Mouse (Mus musculus) heart, adult 8-10 months (tissue): ENCODE results near the gene Rcan2. TPM values are rescaled to one million over a fixed set of nuclear protein-coding genes. Genes with fewer than 3 reads are reported as not detected.
"Not testable (repeated sequence)": the region's sequence is repeated elsewhere in the genome, so short reads cannot be mapped to it uniquely, and the experiment has no call there.

Experiments
- DNase-seq: peaks from one replicate; pipeline ENCODE4 v3.0.0; 2022; ENCODE audit warnings: low spot score
- total RNA-seq, 4 experiments: library from RNA; stranded (reverse); gene quantifications; 2 replicates each; pipeline ENCODE4 v1.2.4; 2022

The Rcan2 gene
- total RNA-seq, 4 experiments from 2014 or later: 431 to 459 (median 436) TPM

DNA sequence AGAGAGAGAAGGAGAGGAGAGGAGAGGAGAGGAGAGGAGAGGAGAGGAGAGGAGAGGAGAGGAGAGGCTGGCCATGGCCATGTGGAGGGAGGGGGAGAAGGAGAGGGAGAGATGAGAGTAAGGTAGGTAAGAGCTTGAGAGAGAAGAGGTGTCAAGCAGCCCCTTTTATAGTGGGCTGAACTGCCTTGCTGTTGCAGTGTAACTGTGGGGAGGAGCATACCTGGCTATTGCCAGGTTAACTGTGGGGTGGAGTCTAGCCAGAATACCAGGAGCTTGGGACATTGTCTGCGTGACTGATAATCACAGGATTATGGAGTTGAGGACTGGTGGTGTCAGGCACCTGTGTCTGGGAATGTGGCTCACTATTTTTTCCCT, 24.2 kb downstream of the Rcan2 start:
- DNase-seq: not testable (repeated sequence)

GRCm38 (mm10) chr17:43827261-43827660, 26.1 kb downstream of the Rcan2 start:
- DNase-seq: peak; percentile 36

DNA sequence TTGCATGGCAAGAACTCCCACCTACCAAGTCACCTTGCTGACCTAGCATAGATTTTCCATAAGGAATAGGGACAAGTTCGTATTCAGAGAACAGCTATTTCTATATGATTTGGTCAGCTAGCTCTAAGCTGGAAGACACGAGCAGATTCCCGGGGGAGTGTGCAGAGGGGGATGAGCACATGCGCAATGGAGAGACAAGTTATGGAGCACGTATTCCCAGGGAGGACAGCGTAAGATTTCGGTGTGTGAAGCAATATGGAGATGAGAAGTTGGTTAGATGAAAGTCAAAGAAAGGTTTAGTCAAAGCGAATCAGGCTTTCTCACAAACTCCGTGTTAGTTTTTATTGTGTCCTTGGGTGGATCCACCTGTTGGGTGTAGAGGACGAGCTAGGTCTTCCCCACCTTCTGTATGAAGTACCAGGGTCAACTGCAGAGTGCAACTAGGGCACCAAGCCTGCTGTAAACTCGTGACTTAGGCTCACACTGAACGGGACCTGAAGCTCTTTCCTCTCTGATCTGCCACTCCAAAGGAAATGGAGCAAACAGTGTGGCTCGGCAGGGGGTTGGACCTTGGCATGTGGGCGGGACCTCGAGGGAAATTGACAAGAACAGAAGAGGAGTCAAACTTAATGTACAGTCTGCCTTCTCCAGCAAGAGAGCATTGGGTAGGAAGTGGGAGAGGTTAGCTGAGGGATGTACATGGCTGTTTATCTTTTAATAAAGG, 31.4 kb downstream of the Rcan2 start:
- DNase-seq: no peak

GRCm38 (mm10) chr17:43840208-43840607, 39.1 kb downstream of the Rcan2 start:
- no peak for DNase-seq

DNA sequence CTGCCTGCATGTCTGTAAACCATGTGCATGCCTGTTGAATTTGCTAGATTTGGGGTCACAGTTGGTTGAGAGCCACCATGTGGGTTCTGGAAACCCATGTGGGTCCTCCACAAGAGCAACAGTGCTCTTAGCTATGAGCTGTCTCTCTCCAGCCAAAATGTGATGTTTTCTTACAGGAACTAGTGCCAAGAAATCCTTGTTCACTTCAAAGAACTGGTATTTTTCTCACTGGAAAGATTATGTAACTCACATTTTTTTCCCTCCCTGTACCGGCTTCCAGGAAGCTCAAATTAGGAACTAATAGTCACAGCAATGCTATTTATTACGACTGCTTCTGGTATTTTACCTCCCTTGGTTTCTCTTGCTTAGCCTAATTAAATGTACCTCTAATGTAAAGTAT, 45.6 kb downstream of the Rcan2 start:
- DNase-seq: peak; percentile 48

DNA sequence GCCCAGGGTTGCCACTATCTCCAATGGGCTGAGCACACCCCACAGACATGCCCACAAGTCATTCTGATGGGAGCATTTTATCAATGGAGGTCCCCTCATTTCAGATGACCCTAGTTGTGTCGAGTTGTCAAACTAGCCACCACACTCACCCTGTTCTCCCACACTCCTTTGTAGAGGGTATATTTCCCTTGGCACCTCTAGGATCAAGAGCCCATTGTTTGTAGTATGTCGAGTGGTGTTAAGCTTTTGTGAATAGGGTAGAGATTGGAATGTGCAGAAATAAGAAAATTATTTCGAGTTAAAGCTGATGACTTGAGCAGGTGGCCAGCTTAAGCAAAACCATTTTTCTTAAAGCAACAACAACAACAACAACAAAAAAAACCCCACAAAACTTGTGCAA, 47.8 kb downstream of the Rcan2 start:
- no peak for DNase-seq

- peak; percentile 70 for DNase-seq
Observed at GRCm38 (mm10) chr17:43855132-43855531, 54.0 kb downstream of the Rcan2 start.

GRCm38 (mm10) chr17:43856081-43856480, 54.9 kb downstream of the Rcan2 start:
- DNase-seq: peak; percentile 28

- DNase-seq: no peak
Observed at GRCm38 (mm10) chr17:43868808-43869207, 67.7 kb downstream of the Rcan2 start.

DNA sequence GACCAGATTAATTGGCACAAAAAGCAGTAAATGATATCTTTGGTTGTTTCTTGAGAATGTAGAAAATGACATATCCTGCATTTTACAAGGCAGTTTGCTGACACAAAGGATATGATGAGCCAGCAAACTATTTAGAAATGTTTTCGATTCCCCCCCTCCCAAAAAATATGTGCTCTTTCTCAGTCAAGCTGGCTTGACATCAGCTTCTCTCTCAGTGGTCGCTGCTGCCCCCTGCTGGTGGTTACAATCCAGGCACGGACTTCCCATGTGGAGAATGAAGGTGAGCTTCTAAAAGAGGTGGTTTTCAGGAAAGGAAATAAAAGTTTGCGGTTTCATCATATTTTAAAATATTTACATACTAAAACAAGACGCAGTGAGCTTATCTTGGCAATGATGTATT, 68.5 kb downstream of the Rcan2 start:
- DNase-seq: peak; percentile 75

- DNase-seq: no peak
Observed at GRCm38 (mm10) chr17:43874417-43874816, 73.3 kb downstream of the Rcan2 start.

GRCm38 (mm10) chr17:43877425-43877824, 76.3 kb downstream of the Rcan2 start:
- no peak for DNase-seq

GRCm38 (mm10) chr17:43883016-43883415, 81.9 kb downstream of the Rcan2 start:
- no peak for DNase-seq

DNA sequence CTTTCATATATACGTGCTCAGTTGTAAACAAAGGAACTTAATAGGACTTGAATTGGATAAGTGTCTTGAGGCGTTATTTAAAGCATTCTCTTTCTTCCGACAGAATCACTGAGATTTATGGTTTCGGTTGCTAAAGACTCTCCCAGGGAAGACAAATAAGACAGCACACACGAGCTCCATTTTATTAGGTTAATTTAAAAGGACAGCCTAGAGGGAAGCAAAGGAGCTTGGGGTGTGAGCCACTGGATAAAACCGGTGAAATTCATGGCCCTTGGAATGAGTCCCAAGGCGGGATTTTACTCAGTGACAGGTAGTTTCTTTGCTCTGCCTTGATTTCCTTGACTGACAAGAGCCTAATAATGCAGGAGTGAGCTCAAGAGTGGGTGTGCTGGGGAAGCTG, 85.1 kb downstream of the Rcan2 start:
- DNase-seq: no peak

DNA sequence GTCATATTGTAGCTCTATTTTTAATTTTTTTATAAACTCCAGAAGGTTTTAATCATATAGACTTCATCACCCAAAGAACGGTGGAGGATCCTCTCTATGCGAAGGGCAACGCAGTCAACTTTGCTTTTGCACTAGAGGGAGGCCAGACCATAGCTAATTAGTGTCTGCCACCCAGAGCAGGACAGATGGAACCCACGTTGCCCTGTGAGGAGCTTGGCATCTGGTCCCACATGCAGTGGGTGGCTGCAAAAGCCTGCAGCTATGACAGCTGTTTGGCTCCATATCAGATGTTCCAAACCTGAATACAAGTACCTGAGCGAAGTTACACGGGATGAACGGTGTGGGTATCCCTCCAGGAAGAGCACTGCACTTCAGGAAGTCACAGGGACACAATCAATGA, 86.8 kb downstream of the Rcan2 start:
- DNase-seq: no peak

DNA sequence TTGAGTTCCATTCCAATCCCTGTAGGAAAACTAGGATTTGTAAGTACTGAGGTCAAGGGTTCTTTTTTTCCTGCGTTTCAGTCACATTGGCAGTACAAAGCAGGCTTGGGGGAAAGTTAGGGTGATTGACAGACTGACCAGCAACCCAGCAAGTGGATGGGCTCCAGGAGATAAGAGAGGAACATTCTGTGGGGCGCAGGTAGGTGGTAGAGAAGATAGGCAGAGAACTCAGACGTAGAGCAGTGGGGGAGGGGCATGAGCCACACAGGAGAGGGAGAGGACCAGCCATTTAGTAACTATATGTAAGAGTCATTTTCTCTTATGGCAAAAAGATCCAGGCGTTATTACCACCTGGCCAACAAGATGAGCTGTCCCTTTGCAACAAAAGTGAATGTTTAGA, 96.2 kb downstream of the Rcan2 start:
- DNase-seq: no peak

GRCm38 (mm10) chr17:43899405-43900092, 98.4 kb downstream of the Rcan2 start:
- DNase-seq: no peak

GRCm38 (mm10) chr17:43900133-43900532, 99.0 kb downstream of the Rcan2 start:
- DNase-seq: no peak

DNA sequence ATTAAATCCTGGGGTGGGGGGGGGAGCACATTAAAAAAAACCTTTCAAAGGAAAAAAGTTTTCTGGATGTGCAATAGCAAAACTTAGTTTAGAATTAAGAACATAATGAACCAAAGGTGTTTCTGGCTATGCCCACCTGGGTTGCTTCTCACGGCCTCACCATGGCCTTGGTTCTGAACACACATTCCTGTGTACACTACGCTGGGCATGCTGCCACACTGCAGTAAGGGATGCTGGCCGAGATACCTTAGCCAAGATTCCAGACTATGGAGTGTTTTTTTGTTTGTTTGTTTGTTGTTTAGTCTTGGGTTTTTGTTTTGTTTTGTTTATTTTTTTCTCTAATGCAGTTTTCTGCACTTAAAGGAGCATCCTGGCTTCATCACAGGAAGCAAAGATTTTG, 100.3 kb downstream of the Rcan2 start:
- no peak for DNase-seq

DNA sequence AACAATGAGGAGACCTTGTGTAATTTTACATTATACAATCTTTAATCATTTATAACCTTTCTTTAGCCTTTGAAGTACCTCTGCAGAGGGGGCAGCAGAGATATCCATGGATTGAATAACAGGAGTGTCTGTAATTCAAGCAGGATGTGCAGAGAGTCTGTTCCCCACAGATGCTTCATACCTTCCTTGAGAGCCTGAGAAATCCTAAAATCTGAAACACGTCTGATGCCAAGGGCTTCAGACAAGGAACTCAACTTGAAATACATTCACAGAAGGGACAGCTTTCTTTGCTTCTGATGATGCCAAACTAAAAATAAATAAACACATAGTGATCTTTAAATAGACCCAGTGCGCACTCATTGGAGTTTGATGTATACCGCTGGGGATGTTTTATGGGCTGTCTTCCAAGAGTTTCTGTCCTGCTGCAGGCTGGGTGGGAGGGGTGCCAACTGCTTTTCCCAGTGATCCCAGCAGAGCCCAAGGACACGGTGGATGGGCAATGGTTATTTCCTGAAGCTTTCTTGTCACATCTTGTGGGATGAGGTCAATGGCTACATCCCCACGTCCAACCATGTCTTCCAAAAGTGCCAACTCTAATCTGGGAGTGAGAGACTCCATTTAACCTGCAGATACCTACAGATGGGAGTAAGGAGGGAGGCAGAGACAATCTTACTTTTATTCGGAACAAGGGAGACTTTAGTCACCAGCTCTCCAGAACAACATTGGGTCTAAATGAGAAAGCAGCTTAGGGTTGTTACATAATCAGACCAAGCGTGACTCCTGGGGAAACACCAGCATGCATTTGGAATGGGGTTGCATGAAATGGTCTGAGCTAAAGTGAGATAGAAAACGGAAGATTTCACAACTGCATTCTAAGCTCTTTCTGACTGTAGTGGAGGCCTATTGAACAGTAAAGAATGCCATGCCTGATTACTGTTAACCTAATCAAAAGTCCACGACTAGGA, 102.9 kb downstream of the Rcan2 start:
- peak; percentile 31 for DNase-seq

DNA sequence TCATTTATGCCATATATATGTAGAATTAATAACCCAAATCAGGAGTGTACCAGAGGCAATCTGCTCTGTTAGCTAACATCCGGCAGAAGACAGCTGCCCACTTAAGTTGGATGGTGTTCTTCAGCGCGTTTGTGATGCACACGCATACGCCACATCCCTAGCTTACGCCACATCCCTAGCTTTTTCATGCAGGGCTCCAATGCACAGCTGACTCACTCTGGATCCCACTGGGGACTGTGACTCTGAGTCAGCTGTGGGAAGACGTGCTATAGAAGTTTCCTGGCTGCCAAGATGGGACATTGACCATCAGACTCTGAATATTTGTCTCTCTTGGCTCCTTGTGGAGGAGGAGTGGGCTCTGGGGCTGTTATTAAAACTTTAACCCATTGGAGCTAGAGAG, 103.7 kb downstream of the Rcan2 start:
- peak; percentile 7 for DNase-seq

- DNase-seq: no peak
Observed at GRCm38 (mm10) chr17:43906728-43907127, 105.6 kb downstream of the Rcan2 start.
